Mouse (Mus musculus): ENCODE measurements around the gene Smok2b. TPM values are rescaled to one million over a fixed set of nuclear protein-coding genes. Genes with fewer than 3 reads are reported as not detected.
"Not testable (repeated sequence)": the region's sequence is repeated elsewhere in the genome, so short reads cannot be mapped to it uniquely, and the experiment has no call there.

Gene Smok2b
- polyA plus RNA-seq, 1 experiment from 2014 or later: not detected

GRCm38 (mm10) chr17:13202453-13203107 lies 27.5 kb upstream of the Smok2b start:
- not testable (repeated sequence) for H3K36me3 ChIP-seq; H3K27me3 ChIP-seq; H3K9ac ChIP-seq; H3K4me3 ChIP-seq; H3K4me2 ChIP-seq; H3K4me1 ChIP-seq; H3K27ac ChIP-seq; ATAC-seq (ENCODE audit: insufficient number of reproducible peaks, insufficient read depth, low FRiP score, low TSS enrichment, low read depth)
- WGBS: 78% methylated on average over 2 of the region's 3 CpGs
- H3K9me3 ChIP-seq: peaks cover 44% of the 10 kb centered on the region

DNA sequence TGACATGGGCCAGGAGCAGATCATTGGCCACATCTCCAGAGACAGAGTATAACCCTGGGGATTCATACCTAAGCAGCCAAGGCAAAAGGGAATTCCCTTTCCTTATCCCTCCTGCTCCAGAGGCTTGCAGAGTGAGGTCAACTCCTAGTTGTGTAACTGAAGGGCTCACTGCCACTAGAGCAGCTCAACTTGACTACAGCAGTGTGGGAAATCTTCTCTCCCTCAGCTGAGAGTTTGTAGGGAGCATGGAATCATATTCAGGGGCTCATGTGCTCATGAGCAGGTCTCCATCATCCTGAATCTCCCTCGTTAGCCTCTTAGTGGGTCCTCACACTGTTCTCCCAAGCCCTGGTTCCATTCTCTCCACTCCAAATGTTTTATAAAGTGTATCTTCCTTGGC lies 24.8 kb upstream of the Smok2b start:
- peaks cover 46% of the 10 kb centered on the region for H3K9me3 ChIP-seq
- not testable (repeated sequence) for H3K36me3 ChIP-seq; ATAC-seq (ENCODE audit: insufficient number of reproducible peaks, insufficient read depth, low FRiP score, low TSS enrichment, low read depth); H3K27me3 ChIP-seq; H3K4me1 ChIP-seq; H3K9ac ChIP-seq; H3K27ac ChIP-seq; H3K4me2 ChIP-seq; H3K4me3 ChIP-seq
- 75% methylated on average over 1 of the region's 1 CpGs for WGBS

DNA sequence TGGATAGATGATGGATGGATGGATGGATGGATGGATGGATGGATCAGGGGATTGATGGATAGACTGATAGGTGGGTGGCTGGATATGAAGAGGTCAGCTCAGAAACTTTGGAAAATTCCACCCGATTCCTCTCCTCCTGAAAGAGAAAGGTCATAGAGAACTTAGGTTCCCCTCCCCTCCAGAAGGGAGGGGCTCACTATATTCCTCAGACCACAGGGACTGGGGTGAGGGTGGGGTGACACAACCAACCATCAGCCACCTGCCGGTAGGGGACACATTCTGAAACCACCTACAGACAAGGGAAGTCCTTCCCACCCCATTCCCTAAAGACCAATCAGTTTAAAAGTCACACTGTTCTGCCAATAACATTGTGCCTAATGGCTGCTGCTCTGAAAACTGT lies 23.6 kb upstream of the Smok2b start:
- peaks cover 40% of the 10 kb centered on the region for H3K9me3 ChIP-seq
- H3K4me2 ChIP-seq: no peak overlapping the region
- ATAC-seq (ENCODE audit: insufficient number of reproducible peaks, insufficient read depth, low FRiP score, low TSS enrichment, low read depth): peak; percentile 53; the same call in 1 of the 2 replicates
- no peaks in the 10 kb centered on the region for H3K27me3 ChIP-seq
- H3K4me1 ChIP-seq: no peaks in the 10 kb centered on the region
- H3K27ac ChIP-seq: no peak overlapping the region
- H3K9ac ChIP-seq: no peak overlapping the region
- WGBS: 77% methylated on average over 2 of the region's 2 CpGs
- no peaks in the 10 kb centered on the region for H3K36me3 ChIP-seq
- H3K4me3 ChIP-seq: no peak overlapping the region

DNA sequence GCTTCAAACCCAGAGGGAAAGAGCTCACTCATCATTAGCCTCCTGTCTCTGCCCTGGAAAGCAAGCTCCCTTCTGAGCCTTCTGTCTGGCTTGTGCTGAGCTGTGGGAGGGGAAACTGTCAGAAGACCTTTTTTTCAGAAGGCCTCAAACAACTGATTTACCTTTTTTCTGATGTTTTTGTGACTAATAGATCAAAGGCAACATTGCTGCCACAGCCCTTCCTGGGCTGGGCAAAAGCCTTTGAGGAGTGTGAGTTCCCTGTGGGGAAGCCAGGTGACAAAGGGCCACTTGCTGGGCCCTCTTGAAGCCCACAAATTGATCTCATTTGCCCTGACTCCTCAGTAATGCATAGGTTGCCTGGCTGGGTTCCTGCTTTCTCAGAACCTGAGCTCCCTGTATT lies 21.6 kb upstream of the Smok2b start:
- H3K9me3 ChIP-seq: peaks cover 53% of the 10 kb centered on the region
- H3K9ac ChIP-seq; H3K36me3 ChIP-seq; H3K4me1 ChIP-seq; H3K27ac ChIP-seq; H3K4me3 ChIP-seq; H3K27me3 ChIP-seq; ATAC-seq (ENCODE audit: insufficient number of reproducible peaks, insufficient read depth, low FRiP score, low TSS enrichment, low read depth); H3K4me2 ChIP-seq: not testable (repeated sequence)

DNA sequence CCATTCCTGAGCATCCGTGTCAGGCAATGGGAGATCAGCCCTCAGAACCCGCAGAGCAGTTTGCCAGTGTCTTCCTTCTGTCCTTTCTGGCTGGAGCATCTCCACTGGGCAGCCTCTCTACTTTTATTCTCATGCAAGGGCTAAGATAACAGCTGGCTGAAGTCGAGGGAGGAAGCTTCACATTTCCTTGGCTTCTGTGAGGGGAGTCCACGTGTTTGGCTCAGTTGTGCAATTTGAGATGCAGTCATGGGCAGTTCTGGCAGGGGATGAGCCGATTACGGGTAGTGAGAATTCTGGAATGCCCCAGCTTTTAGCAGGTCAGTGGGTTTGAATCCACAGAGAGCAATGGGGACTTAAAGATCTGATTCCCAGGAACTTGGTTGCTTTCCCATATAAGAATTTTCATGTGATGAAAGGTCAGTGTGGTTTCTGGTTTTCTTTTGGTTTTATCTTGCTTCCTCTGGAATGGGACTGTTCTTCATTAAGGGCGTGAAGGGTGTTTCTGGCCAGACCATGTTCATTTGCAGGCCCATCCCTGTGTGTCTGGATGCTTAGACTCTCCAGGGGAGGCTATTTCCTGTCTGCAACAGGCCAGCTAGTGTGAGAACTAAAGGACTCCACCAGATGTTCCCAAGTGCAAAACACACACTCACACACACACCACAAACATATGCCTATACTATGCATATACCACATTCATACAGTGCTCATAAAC lies 17.8 kb upstream of the Smok2b start:
- Histone ChIP-seq H3K4me3 (no peak overlapping the region), H3K9ac (no peak overlapping the region), H3K4me2 (no peak overlapping the region), H3K27ac (no peak overlapping the region), H3K27me3 (no peaks in the 10 kb centered on the region), H3K4me1 (no peaks in the 10 kb centered on the region), H3K36me3 (no peaks in the 10 kb centered on the region), H3K9me3 (peaks cover 74% of the 10 kb centered on the region)
- WGBS: 68% methylated on average over 7 of the region's 7 CpGs
- ATAC-seq (ENCODE audit: insufficient number of reproducible peaks, insufficient read depth, low FRiP score, low TSS enrichment, low read depth): no peak

- Histone ChIP-seq H3K27me3 (no peaks in the 10 kb centered on the region), H3K9ac (no peak overlapping the region), H3K4me3 (no peak overlapping the region), H3K27ac (no peak overlapping the region), H3K36me3 (no peaks in the 10 kb centered on the region), H3K4me2 (no peak overlapping the region), H3K4me1 (no peaks in the 10 kb centered on the region), H3K9me3 (peaks cover 84% of the 10 kb centered on the region)
- no peak for ATAC-seq (ENCODE audit: insufficient number of reproducible peaks, insufficient read depth, low FRiP score, low TSS enrichment, low read depth)
- 57% methylated on average over 4 of the region's 4 CpGs for WGBS
Measured at GRCm38 (mm10) chr17:13214169-13214568, 15.9 kb upstream of the Smok2b start.

GRCm38 (mm10) chr17:13215595-13215994 lies 14.5 kb upstream of the Smok2b start:
- Histone ChIP-seq H3K4me3 (no peak overlapping the region), H3K4me1 (no peaks in the 10 kb centered on the region), H3K27ac (no peak overlapping the region), H3K9ac (no peak overlapping the region), H3K4me2 (no peak overlapping the region), H3K9me3 (peaks cover 88% of the 10 kb centered on the region), H3K36me3 (no peaks in the 10 kb centered on the region), H3K27me3 (no peaks in the 10 kb centered on the region)
- WGBS: 80% methylated on average over 2 of the region's 2 CpGs
- ATAC-seq (ENCODE audit: insufficient number of reproducible peaks, insufficient read depth, low FRiP score, low TSS enrichment, low read depth): no peak

- peaks cover 71% of the 10 kb centered on the region for H3K9me3 ChIP-seq
- H3K36me3 ChIP-seq: no peaks in the 10 kb centered on the region
- 80% methylated on average over 3 of the region's 3 CpGs for WGBS
- ATAC-seq (ENCODE audit: insufficient number of reproducible peaks, insufficient read depth, low FRiP score, low TSS enrichment, low read depth): no peak
- H3K4me3 ChIP-seq: no peak within 1 kb of the TSS
- H3K9ac ChIP-seq: no peak within 1 kb of the TSS
- H3K27me3 ChIP-seq: no peaks in the 10 kb centered on the region
- no peak within 1 kb of the TSS for H3K4me2 ChIP-seq
- H3K4me1 ChIP-seq: no peaks in the 10 kb centered on the region
- H3K27ac ChIP-seq: no peak within 1 kb of the TSS
Measured at GRCm38 (mm10) chr17:13220888-13221287, 9.2 kb upstream of the Smok2b start, which contains the start of gene Smok2a. Gene Smok2a, plus strand, starts transcription at chr17:13221188.

DNA sequence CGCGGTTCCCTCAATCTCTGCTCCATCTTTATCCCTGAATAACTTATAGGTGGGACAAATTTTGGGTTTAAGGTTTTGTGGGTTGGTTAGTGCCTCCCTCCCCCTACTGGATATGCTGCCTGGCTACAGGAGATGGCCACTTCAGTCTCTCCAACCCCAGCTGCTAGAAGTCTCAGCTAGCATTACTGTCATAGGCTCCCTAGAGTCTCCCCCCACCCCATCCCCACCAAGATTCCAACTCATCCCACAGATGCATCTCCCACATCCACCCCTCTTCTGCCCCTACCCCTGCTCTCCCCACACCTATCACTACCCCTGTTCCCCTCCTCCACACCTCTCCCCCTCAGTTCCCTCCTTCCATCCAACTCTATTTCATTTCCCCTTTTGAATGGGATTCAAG lies 8.1 kb upstream of the Smok2b start:
- H3K9ac ChIP-seq; H3K27me3 ChIP-seq; H3K27ac ChIP-seq; H3K4me2 ChIP-seq; H3K4me1 ChIP-seq; H3K36me3 ChIP-seq; ATAC-seq (ENCODE audit: insufficient number of reproducible peaks, insufficient read depth, low FRiP score, low TSS enrichment, low read depth); H3K4me3 ChIP-seq: not testable (repeated sequence)
- peaks cover 71% of the 10 kb centered on the region for H3K9me3 ChIP-seq
- 81% methylated on average over 2 of the region's 2 CpGs for WGBS

- not testable (repeated sequence) for H3K27ac ChIP-seq; H3K27me3 ChIP-seq; H3K9ac ChIP-seq; H3K4me1 ChIP-seq; H3K4me3 ChIP-seq; H3K36me3 ChIP-seq; H3K4me2 ChIP-seq; ATAC-seq (ENCODE audit: insufficient number of reproducible peaks, insufficient read depth, low FRiP score, low TSS enrichment, low read depth)
- 80% methylated on average over 4 of the region's 4 CpGs for WGBS
- peaks cover 52% of the 10 kb centered on the region for H3K9me3 ChIP-seq
Measured at GRCm38 (mm10) chr17:13239461-13239860, 9.4 kb downstream of the Smok2b start.

GRCm38 (mm10) chr17:13240807-13241727 lies 11.0 kb downstream of the Smok2b start:
- not testable (repeated sequence) for H3K4me3 ChIP-seq, H3K27me3 ChIP-seq, H3K4me2 ChIP-seq, H3K4me1 ChIP-seq, H3K27ac ChIP-seq, H3K9ac ChIP-seq, H3K36me3 ChIP-seq
- H3K9me3 ChIP-seq: peaks cover 39% of the 10 kb centered on the region
- WGBS: 91% methylated on average over 7 of the region's 13 CpGs
- peak; percentile 49 for ATAC-seq (ENCODE audit: insufficient number of reproducible peaks, insufficient read depth, low FRiP score, low TSS enrichment, low read depth)

All from embryonic facial prominence, embryonic 13.5 days (tissue).